Mouse (Mus musculus) left cerebral cortex, adult 18-20 months (tissue): ENCODE results near the gene Dok4. TPM values are rescaled to one million over a fixed set of nuclear protein-coding genes. Genes with fewer than 3 reads are reported as not detected.
A peak's percentile ranks its signal among the peaks of the same experiment; 100 is the strongest.

Source experiments
- DNase-seq, 2 experiments: peaks; one replicate each; pipeline ENCODE4 v3.0.0; 2021 to 2022; ENCODE audit warnings: low spot score in 2 of 2, mixed read lengths in 1 of 2
- total RNA-seq, 2 experiments: library from RNA; stranded (reverse); gene quantifications; 2 replicates each; pipeline ENCODE4 v1.2.3; 2021

The Dok4 gene
- total RNA-seq, 2 experiments from 2014 or later: 18.6 to 20.9 TPM

GRCm38 (mm10) chr8:94888383-94889036, 12.4 kb upstream of the Dok4 start:
- DNase-seq: no peak

- DNase-seq: no peak
These were observed 4.6 kb upstream of the Dok4 start for GRCm38 (mm10) chr8:94880742-94881141.

GRCm38 (mm10) chr8:94876820-94877219, 690 bp upstream of the Dok4 start:
- no peak for DNase-seq

GRCm38 (mm10) chr8:94875871-94876150, 319 bp downstream of the Dok4 start:
- no peak for DNase-seq

- DNase-seq: no peak
These were observed 847 bp downstream of the Dok4 start for GRCm38 (mm10) chr8:94875096-94875870.

GRCm38 (mm10) chr8:94874358-94874757, 1.8 kb downstream of the Dok4 start:
- DNase-seq: peak; percentile 73

- DNase-seq: no peak
These were observed 3.6 kb downstream of the Dok4 start for GRCm38 (mm10) chr8:94872576-94872975.

- no peak for DNase-seq
These were observed 4.0 kb downstream of the Dok4 start for GRCm38 (mm10) chr8:94872156-94872555.

GRCm38 (mm10) chr8:94871108-94871894, 4.8 kb downstream of the Dok4 start:
- DNase-seq: peak; percentile 49 to 64

- DNase-seq: peak; percentile 58 to 70
These were observed 5.5 kb downstream of the Dok4 start for GRCm38 (mm10) chr8:94870474-94871107.

- DNase-seq: no peak
These were observed 6.1 kb downstream of the Dok4 start for GRCm38 (mm10) chr8:94870003-94870402.

GRCm38 (mm10) chr8:94869146-94869545, 7.0 kb downstream of the Dok4 start:
- no peak for DNase-seq

GRCm38 (mm10) chr8:94866921-94867320, 9.2 kb downstream of the Dok4 start:
- DNase-seq: no peak

GRCm38 (mm10) chr8:94865292-94865691, 10.8 kb downstream of the Dok4 start:
- DNase-seq: no peak

GRCm38 (mm10) chr8:94863897-94864673, 12.0 kb downstream of the Dok4 start:
- DNase-seq: no peak

- DNase-seq: no peak
These were observed 13.5 kb downstream of the Dok4 start for GRCm38 (mm10) chr8:94862487-94863220.

- peak in 1 of 2 experiments; percentile 64 for DNase-seq
These were observed 14.7 kb downstream of the Dok4 start for GRCm38 (mm10) chr8:94861352-94861910.

GRCm38 (mm10) chr8:94857346-94858173, 18.6 kb downstream of the Dok4 start, which contains the start of gene Polr2c:
TSS of gene Polr2c (plus strand) at chr8:94857450.
- peak; percentile 93 to 96 for DNase-seq

- DNase-seq: no peak
These were observed 19.2 kb downstream of the Dok4 start for GRCm38 (mm10) chr8:94857011-94857345.
